Mouse (Mus musculus) midbrain, postnatal 0 days (tissue): ENCODE data around the gene Gabpb1. TPM values are rescaled to one million over a fixed set of nuclear protein-coding genes. Genes with fewer than 3 reads are reported as not detected.
"Not testable (repeated sequence)": the region's sequence is repeated elsewhere in the genome, so short reads cannot be mapped to it uniquely, and the experiment has no call there.

Experiments used
- ATAC-seq: fragments of 200-750 bp; cut with Nextera tagmentation; 2 replicates; pipeline ENCODE4 v1.8.0; 2017; ENCODE audit warnings: moderate number of reproducible peaks, mild to moderate bottlenecking, moderate TSS enrichment, moderate library complexity; ENCODE audit not compliant: low FRiP score
- DNase-seq: peaks from one replicate; pipeline ENCODE4 v3.0.0-alpha.2; 2015; ENCODE audit warnings: low spot score
- H3K27ac ChIP-seq: fragments of 300-500 bp; sonication (generic); 2 replicates; pipeline ENCODE4 v1.5.1; 2014; ENCODE audit warnings: low read depth, mild to moderate bottlenecking, low read length, mixed read lengths
- H3K27me3 ChIP-seq: fragments of 300-500 bp; sonication (generic); 2 replicates; pipeline ENCODE4 v1.6.1; 2014; ENCODE audit warnings: low read length, control low read depth, mixed read lengths; ENCODE audit not compliant: insufficient read depth
- H3K36me3 ChIP-seq: fragments of 300-500 bp; sonication (generic); 2 replicates; pipeline ENCODE4 v1.6.1; 2014; ENCODE audit warnings: low read length, control low read depth, mixed read lengths; ENCODE audit not compliant: insufficient read depth
- H3K4me1 ChIP-seq: fragments of 300-500 bp; sonication (generic); 2 replicates; pipeline ENCODE4 v1.6.1; 2014; ENCODE audit warnings: mild to moderate bottlenecking, control low read depth, antibody characterized with exemption, low read length, mixed read lengths; ENCODE audit not compliant: insufficient read depth
- H3K4me2 ChIP-seq: fragments of 300-500 bp; sonication (generic); 2 replicates; pipeline ENCODE4 v1.6.1; 2014; ENCODE audit warnings: low read depth, mild to moderate bottlenecking, low read length, mixed read lengths; ENCODE audit not compliant: poor library complexity, severe bottlenecking
- H3K4me3 ChIP-seq: fragments of 300-500 bp; sonication (generic); 2 replicates; pipeline ENCODE4 v1.5.1; 2014; ENCODE audit warnings: low read depth, mild to moderate bottlenecking, low read length, moderate library complexity
- H3K9ac ChIP-seq: fragments of 300-500 bp; sonication (generic); replicated peaks from 2 replicates; pipeline ENCODE4 v1.6.1; 2014; ENCODE audit warnings: mild to moderate bottlenecking, low read length, moderate library complexity, mixed read lengths; ENCODE audit not compliant: poor library complexity, severe bottlenecking
- H3K9me3 ChIP-seq: fragments of 300-500 bp; sonication (generic); 2 replicates; pipeline ENCODE4 v1.6.1; 2016; ENCODE audit warnings: low read length, control low read depth
- CTCF ChIP-seq: IDR thresholded peaks from 2 replicates; pipeline ENCODE4 v1.5.1; 2016; ENCODE audit warnings: antibody characterized with exemption, mild to moderate bottlenecking
- WGBS: fragments of 180-500 bp; shearing (Covaris S2); extraction: QIAGEN DNeasy Blood & Tissue Kit; methylation state at CpG from one replicate; pipeline ENCODE4 v1.1.7; 2014; 5-methylcytosine and 5-hydroxymethylcytosine counted together
- polyA plus RNA-seq: library from polyadenylated mRNA; unstranded; fragments of >200 nt; fragmentation: Nextera tagmentation; extraction: Ambion mirVana; gene quantifications from 2 replicates; pipeline ENCODE4 v1.2.1, GENCODE M21; 2015
- total RNA-seq: library from RNA; depleted of rRNA; stranded (reverse); fragments of >200 nt; gene quantifications from 2 replicates; pipeline ENCODE4 v1.2.3, GENCODE M21; 2014

Gene Gabpb1
- total and polyA plus RNA-seq, 2 experiments from 2014 or later = 11.5 to 26.5 TPM

DNA sequence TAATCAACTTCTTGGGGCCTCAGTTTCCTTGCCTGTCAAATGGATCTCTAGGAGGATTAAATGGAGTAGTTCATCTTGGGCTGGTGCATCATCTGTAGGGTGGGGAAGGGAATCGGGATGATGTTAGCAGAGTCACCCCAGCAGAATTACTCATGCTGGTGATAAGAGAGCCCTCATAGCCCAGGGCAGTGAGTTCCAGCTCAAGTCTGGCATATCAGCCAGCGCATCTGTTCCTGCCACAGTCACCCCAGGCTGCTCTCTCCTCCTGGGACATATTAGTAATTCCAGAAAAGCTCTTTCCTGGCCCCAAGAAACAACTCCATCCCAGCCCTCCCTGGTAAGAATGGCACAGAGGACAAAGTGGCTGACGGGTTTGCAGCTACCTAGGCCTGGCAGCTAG is 60.8 kb downstream of the Gabpb1 start:
- DNase-seq (no peak), ATAC-seq (no peak)
- Histone ChIP-seq H3K4me2 (no peak overlapping the region), H3K27ac (no peak overlapping the region), H3K4me3 (no peak overlapping the region), H3K4me1 (no peaks in the 10 kb centered on the region), H3K9me3 (no peaks in the 10 kb centered on the region), H3K9ac (no peak overlapping the region), H3K36me3 (no peaks in the 10 kb centered on the region), H3K27me3 (no peaks in the 10 kb centered on the region)
- TF ChIP-seq CTCF = no peak
- 84% methylated on average over 3 of the region's 3 CpGs for WGBS

DNA sequence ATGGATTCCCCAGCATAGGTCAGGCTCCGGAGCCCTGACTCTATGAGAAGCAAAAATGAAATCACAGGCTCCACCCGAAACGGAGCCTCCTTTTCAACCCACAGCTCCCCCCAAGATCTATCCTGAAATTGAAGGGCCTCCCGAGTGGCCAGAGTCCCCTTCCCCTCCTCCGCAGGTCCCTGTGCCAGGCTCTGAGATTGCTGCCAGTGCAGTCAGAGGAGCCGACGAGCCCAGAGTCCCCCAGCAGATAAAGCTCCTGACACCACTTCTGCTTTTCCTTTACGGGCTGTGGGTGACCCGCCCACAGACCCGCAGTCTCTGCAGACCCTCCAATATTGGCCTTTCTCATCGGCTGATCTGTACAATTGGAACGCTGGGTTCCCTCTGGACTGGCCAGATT is 66.5 kb downstream of the Gabpb1 start:
- not testable (repeated sequence) for H3K9ac ChIP-seq, ATAC-seq, H3K4me3 ChIP-seq, H3K27me3 ChIP-seq, DNase-seq, H3K36me3 ChIP-seq, H3K4me2 ChIP-seq, H3K9me3 ChIP-seq, H3K4me1 ChIP-seq, H3K27ac ChIP-seq
- WGBS = 79% methylated on average over 12 of the region's 12 CpGs

DNA sequence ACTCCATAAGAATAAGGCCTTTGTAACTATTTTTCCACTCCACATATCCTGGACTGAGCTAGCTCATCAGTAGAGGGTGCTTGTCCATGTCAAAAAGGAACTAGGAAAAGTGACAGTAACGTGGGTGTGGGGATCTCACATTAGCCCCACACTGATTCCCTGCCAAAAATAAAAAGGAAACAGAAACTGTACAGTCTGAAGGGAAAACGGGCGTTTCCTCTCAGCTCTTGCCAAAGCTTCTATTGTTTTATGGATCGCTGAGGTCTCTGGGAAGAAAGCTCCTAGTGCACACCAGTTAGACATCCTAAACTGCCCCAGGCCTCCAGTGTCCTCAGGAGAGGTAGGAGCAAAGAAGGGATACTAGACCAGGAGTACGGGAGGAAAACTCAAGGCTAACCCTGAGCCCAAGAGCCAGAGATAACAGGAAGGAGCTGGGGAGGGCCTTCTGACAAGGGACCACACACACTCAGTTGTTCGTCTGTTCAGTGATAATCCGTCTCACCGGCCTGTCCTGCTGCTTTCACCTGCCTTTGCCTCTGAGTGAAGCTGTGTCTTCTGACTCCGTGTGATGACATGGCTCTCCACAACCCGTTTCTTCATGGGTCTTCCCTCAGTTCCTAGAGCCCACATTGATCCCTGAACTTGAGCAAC is 68.5 kb downstream of the Gabpb1 start:
- Histone ChIP-seq H3K9ac (no peak overlapping the region), H3K4me2 (no peak overlapping the region), H3K4me3 (no peak overlapping the region), H3K27ac (no peak overlapping the region), H3K36me3 (no peaks in the 10 kb centered on the region), H3K9me3 (no peaks in the 10 kb centered on the region), H3K27me3 (no peaks in the 10 kb centered on the region), H3K4me1 (no peaks in the 10 kb centered on the region)
- ATAC-seq = no peak
- WGBS = 73% methylated on average over 10 of the region's 10 CpGs
- no peak for DNase-seq
- no peak for TF ChIP-seq CTCF

DNA sequence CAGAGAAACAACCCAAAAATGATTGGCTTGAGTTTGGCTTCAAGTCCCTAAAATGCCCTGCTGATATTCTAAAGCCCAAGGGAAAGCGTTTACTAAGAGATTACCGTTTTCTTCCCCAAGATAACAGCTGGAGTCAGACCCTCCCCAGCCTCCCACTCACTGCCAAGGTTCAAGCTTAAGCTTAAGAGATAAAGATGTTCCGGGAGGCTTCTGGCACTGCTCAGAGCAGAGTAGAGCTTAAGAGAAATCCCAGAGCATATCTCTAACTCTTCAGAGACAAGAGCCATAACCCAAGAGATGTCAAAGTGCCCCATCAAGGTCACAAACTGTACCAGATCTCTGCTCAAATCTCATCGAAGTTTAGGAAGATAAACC is 69.5 kb downstream of the Gabpb1 start:
- no peaks in the 10 kb centered on the region for H3K9me3 ChIP-seq
- H3K4me1 ChIP-seq = no peaks in the 10 kb centered on the region
- H3K4me2 ChIP-seq = no peak overlapping the region
- WGBS = 61% methylated on average over 4 of the region's 4 CpGs
- H3K4me3 ChIP-seq = no peak overlapping the region
- H3K27ac ChIP-seq = no peak overlapping the region
- TF ChIP-seq CTCF = no peak
- ATAC-seq (no peak), DNase-seq (no peak)
- H3K36me3 ChIP-seq = no peaks in the 10 kb centered on the region
- no peaks in the 10 kb centered on the region for H3K27me3 ChIP-seq
- H3K9ac ChIP-seq = no peak overlapping the region

DNA sequence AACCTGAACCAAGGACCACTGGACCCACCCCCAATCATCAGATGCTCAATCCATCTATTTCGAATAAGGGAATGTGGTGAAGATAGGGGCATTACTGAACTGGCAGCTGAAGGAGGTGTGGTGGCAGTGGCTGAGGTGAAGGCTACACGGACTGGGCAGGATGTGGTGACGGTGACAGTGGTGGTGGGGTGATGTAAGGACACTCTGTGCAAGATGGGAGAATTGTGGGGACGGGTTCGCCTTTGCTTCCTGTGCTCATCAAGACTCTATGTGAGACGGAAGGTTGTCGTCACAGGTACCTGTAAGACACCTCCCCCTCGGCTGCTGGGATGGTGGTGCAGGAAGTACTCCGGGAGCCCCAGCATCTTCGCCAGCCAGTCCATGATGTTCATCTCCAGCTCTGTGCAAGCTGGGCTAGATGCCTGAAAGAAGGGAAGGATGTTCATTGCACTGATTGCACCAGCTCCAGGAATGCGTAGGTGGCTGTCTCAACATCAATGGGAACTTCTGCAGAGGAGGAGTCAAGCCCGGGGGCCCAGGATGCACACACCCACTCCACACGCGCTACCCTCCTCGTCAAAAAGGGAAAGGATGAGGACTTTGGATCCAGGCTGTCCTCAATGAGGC is 70.0 kb downstream of the Gabpb1 start:
- Histone ChIP-seq H3K9me3 (no peaks in the 10 kb centered on the region), H3K9ac (no peak overlapping the region), H3K4me1 (no peaks in the 10 kb centered on the region), H3K27ac (no peak overlapping the region), H3K4me3 (no peak overlapping the region), H3K4me2 (no peak overlapping the region), H3K27me3 (no peaks in the 10 kb centered on the region), H3K36me3 (no peaks in the 10 kb centered on the region)
- no peak for ATAC-seq
- no peak for TF ChIP-seq CTCF
- no peak for DNase-seq
- 86% methylated on average over 15 of the region's 15 CpGs for WGBS

DNA sequence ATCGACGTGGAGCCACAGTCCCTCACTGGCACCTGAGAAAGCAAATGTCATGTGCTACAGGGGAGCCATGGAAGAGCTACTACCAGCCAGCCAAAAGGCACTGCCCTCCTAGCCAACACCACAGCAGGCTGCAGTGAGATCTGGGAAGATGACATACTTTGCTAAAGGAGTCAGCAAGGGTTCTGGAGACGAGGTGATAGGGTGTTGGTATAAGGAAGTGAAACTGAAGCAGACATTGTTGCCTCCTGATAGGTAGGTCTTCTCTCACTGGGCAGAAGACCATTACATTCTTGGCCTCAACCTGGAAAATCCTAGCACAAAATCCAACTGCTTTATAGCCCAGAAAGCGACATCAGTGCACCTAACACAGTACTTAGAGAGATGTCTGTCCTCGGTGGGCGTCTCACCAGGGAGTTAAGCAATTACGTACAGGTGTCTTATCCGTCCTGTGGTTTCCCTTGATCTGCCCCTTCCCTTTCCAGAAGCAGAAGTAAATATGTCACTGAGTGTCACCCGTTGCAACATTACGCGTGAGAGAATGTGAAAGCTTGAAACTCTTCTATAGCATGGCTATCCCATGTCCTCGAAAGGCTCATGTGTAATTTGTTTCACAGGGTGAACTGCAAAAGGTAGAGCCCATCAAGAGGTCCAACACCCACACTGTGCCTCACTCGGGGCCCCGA is 74.1 kb downstream of the Gabpb1 start:
- Histone ChIP-seq H3K4me2 (no peak overlapping the region), H3K27me3 (no peaks in the 10 kb centered on the region), H3K4me3 (no peak overlapping the region), H3K36me3 (no peaks in the 10 kb centered on the region), H3K9ac (no peak overlapping the region), H3K4me1 (no peaks in the 10 kb centered on the region), H3K9me3 (no peaks in the 10 kb centered on the region), H3K27ac (no peak overlapping the region)
- ATAC-seq (no peak), DNase-seq (no peak)
- 91% methylated on average over 14 of the region's 14 CpGs for WGBS
- no peak for TF ChIP-seq CTCF
